Mouse (Mus musculus): ENCODE measurements around the gene Trp73. TPM values are rescaled to one million over a fixed set of nuclear protein-coding genes. Genes with fewer than 3 reads are reported as not detected.

Trp73 gene
- polyA plus RNA-seq, 1 experiment, result 2.8 TPM

GRCm38 (mm10) chr4:154022407-154022806 is 117.6 kb downstream of the Trp73 start:
- no peaks in the 10 kb centered on the region for H3K4me1 ChIP-seq (ENCODE audit: control insufficient read depth, insufficient read depth, low read length)
- H3K36me3 ChIP-seq (ENCODE audit: control insufficient read depth, insufficient read depth, low read length, poor library complexity, severe bottlenecking), result peaks cover 13% of the 10 kb centered on the region
- TF ChIP-seq EP300 (IDR thresholded peaks at IDR 0.05; ENCODE audit: insufficient read depth, low read depth, low read length) (no peak), CTCF (IDR thresholded peaks at IDR 0.05; ENCODE audit: low read depth, low read length) (no peak), POLR2A (IDR thresholded peaks at IDR 0.05; ENCODE audit: insufficient read depth, low read length) (no peak)
- no peaks in the 10 kb centered on the region for H3K9me3 ChIP-seq (replicated peaks; ENCODE audit: control insufficient read depth, insufficient read depth, low read length, poor library complexity, severe bottlenecking)
- H3K27ac ChIP-seq (ENCODE audit: insufficient read depth, low read length), result no peak overlapping the region
- no peaks in the 10 kb centered on the region for H3K27me3 ChIP-seq (ENCODE audit: control insufficient read depth, insufficient read depth, low read length, poor library complexity, severe bottlenecking)
- H3K9ac ChIP-seq (ENCODE audit: low read depth, poor library complexity, severe bottlenecking), result no peak overlapping the region
- no peak overlapping the region for H3K4me3 ChIP-seq (ENCODE audit: low read depth, low read length)

- no peak overlapping the region for H3K27ac ChIP-seq (ENCODE audit: insufficient read depth, low read length)
These were observed 118.6 kb downstream of the Trp73 start for GRCm38 (mm10) chr4:154021432-154021831.

GRCm38 (mm10) chr4:154019571-154019970 is 120.4 kb downstream of the Trp73 start:
- H3K36me3 ChIP-seq (ENCODE audit: control insufficient read depth, insufficient read depth, low read length, poor library complexity, severe bottlenecking), result peaks cover 21% of the 10 kb centered on the region

More at GRCm38 (mm10) chr4:154021432-154021831, 118.6 kb downstream of the Trp73 start:
- H3K4me1 ChIP-seq (ENCODE audit: control insufficient read depth, insufficient read depth, low read length), result no peaks in the 10 kb centered on the region
- no peaks in the 10 kb centered on the region for H3K9me3 ChIP-seq (replicated peaks; ENCODE audit: control insufficient read depth, insufficient read depth, low read length, poor library complexity, severe bottlenecking)
- H3K36me3 ChIP-seq (ENCODE audit: control insufficient read depth, insufficient read depth, low read length, poor library complexity, severe bottlenecking), result peaks cover 16% of the 10 kb centered on the region
- no peak overlapping the region for H3K9ac ChIP-seq (ENCODE audit: low read depth, poor library complexity, severe bottlenecking)
- H3K4me3 ChIP-seq (ENCODE audit: low read depth, low read length), result no peak overlapping the region
- no peaks in the 10 kb centered on the region for H3K27me3 ChIP-seq (ENCODE audit: control insufficient read depth, insufficient read depth, low read length, poor library complexity, severe bottlenecking)
- no peak for TF ChIP-seq POLR2A (IDR thresholded peaks at IDR 0.05; ENCODE audit: insufficient read depth, low read length)
- TF ChIP-seq CTCF (IDR thresholded peaks at IDR 0.05; ENCODE audit: low read depth, low read length), result no peak
- no peak for TF ChIP-seq EP300 (IDR thresholded peaks at IDR 0.05; ENCODE audit: insufficient read depth, low read depth, low read length)

GRCm38 (mm10) chr4:154015476-154015875 is 124.5 kb downstream of the Trp73 start:
- H3K27ac ChIP-seq (ENCODE audit: insufficient read depth, low read length), result no peak overlapping the region
- no peak overlapping the region for H3K9ac ChIP-seq (ENCODE audit: low read depth, poor library complexity, severe bottlenecking)
- TF ChIP-seq CTCF (IDR thresholded peaks at IDR 0.05; ENCODE audit: low read depth, low read length) (no peak), EP300 (IDR thresholded peaks at IDR 0.05; ENCODE audit: insufficient read depth, low read depth, low read length) (no peak), POLR2A (IDR thresholded peaks at IDR 0.05; ENCODE audit: insufficient read depth, low read length) (no peak)
- no peaks in the 10 kb centered on the region for H3K9me3 ChIP-seq (replicated peaks; ENCODE audit: control insufficient read depth, insufficient read depth, low read length, poor library complexity, severe bottlenecking)
- no peaks in the 10 kb centered on the region for H3K27me3 ChIP-seq (ENCODE audit: control insufficient read depth, insufficient read depth, low read length, poor library complexity, severe bottlenecking)
- H3K4me1 ChIP-seq (ENCODE audit: control insufficient read depth, insufficient read depth, low read length), result peaks cover 3% of the 10 kb centered on the region
- peaks cover 21% of the 10 kb centered on the region for H3K36me3 ChIP-seq (ENCODE audit: control insufficient read depth, insufficient read depth, low read length, poor library complexity, severe bottlenecking)
- no peak overlapping the region for H3K4me3 ChIP-seq (ENCODE audit: low read depth, low read length)

More at GRCm38 (mm10) chr4:154019571-154019970, 120.4 kb downstream of the Trp73 start:
- peak; percentile 68 for TF ChIP-seq CTCF (IDR thresholded peaks at IDR 0.05; ENCODE audit: low read depth, low read length)
- no peak for TF ChIP-seq POLR2A (IDR thresholded peaks at IDR 0.05; ENCODE audit: insufficient read depth, low read length)
- H3K27me3 ChIP-seq (ENCODE audit: control insufficient read depth, insufficient read depth, low read length, poor library complexity, severe bottlenecking), result no peaks in the 10 kb centered on the region
- H3K9me3 ChIP-seq (replicated peaks; ENCODE audit: control insufficient read depth, insufficient read depth, low read length, poor library complexity, severe bottlenecking), result no peaks in the 10 kb centered on the region
- H3K4me3 ChIP-seq (ENCODE audit: low read depth, low read length), result no peak overlapping the region
- H3K4me1 ChIP-seq (ENCODE audit: control insufficient read depth, insufficient read depth, low read length), result no peaks in the 10 kb centered on the region
- no peak overlapping the region for H3K9ac ChIP-seq (ENCODE audit: low read depth, poor library complexity, severe bottlenecking)
- no peak overlapping the region for H3K27ac ChIP-seq (ENCODE audit: insufficient read depth, low read length)

- H3K27ac ChIP-seq (ENCODE audit: insufficient read depth, low read length), result no peak overlapping the region
- peaks cover 7% of the 10 kb centered on the region for H3K36me3 ChIP-seq (ENCODE audit: control insufficient read depth, insufficient read depth, low read length, poor library complexity, severe bottlenecking)
- no peak for TF ChIP-seq EP300 (IDR thresholded peaks at IDR 0.05; ENCODE audit: insufficient read depth, low read depth, low read length)
- no peak for TF ChIP-seq CTCF (IDR thresholded peaks at IDR 0.05; ENCODE audit: low read depth, low read length)
- no peak for TF ChIP-seq POLR2A (IDR thresholded peaks at IDR 0.05; ENCODE audit: insufficient read depth, low read length)
- no peaks in the 10 kb centered on the region for H3K27me3 ChIP-seq (ENCODE audit: control insufficient read depth, insufficient read depth, low read length, poor library complexity, severe bottlenecking)
- no peaks in the 10 kb centered on the region for H3K9me3 ChIP-seq (replicated peaks; ENCODE audit: control insufficient read depth, insufficient read depth, low read length, poor library complexity, severe bottlenecking)
- peaks cover 3% of the 10 kb centered on the region for H3K4me1 ChIP-seq (ENCODE audit: control insufficient read depth, insufficient read depth, low read length)
- peak overlapping the region; percentile 87 for H3K4me3 ChIP-seq (ENCODE audit: low read depth, low read length)
- H3K9ac ChIP-seq (ENCODE audit: low read depth, poor library complexity, severe bottlenecking), result peak overlapping the region; percentile 87
These were observed 127.7 kb downstream of the Trp73 start for GRCm38 (mm10) chr4:154012132-154012882.

GRCm38 (mm10) chr4:154011646-154012089 is 128.3 kb downstream of the Trp73 start, which contains the start of gene Lrrc47:
Lrrc47 (plus strand) TSS chr4:154011731.
- peaks cover 5% of the 10 kb centered on the region; the same call in 1 of the 2 replicates for H3K36me3 ChIP-seq (ENCODE audit: control insufficient read depth, insufficient read depth, low read length, poor library complexity, severe bottlenecking)
- peak within 1 kb of the TSS; percentile 87 for H3K4me3 ChIP-seq (ENCODE audit: low read depth, low read length)
- TF ChIP-seq POLR2A (IDR thresholded peaks at IDR 0.05; ENCODE audit: insufficient read depth, low read length) (peak; percentile 71), CTCF (IDR thresholded peaks at IDR 0.05; ENCODE audit: low read depth, low read length) (no peak), EP300 (IDR thresholded peaks at IDR 0.05; ENCODE audit: insufficient read depth, low read depth, low read length) (no peak)
- H3K27ac ChIP-seq (ENCODE audit: insufficient read depth, low read length), result no peak within 1 kb of the TSS
- peaks cover 3% of the 10 kb centered on the region for H3K4me1 ChIP-seq (ENCODE audit: control insufficient read depth, insufficient read depth, low read length)
- H3K9me3 ChIP-seq (replicated peaks; ENCODE audit: control insufficient read depth, insufficient read depth, low read length, poor library complexity, severe bottlenecking), result no peaks in the 10 kb centered on the region
- no peaks in the 10 kb centered on the region for H3K27me3 ChIP-seq (ENCODE audit: control insufficient read depth, insufficient read depth, low read length, poor library complexity, severe bottlenecking)
- H3K9ac ChIP-seq (ENCODE audit: low read depth, poor library complexity, severe bottlenecking), result peak within 1 kb of the TSS; percentile 87

Data from ES-Bruce4 (cell line).